In the genomic region with DNA sequence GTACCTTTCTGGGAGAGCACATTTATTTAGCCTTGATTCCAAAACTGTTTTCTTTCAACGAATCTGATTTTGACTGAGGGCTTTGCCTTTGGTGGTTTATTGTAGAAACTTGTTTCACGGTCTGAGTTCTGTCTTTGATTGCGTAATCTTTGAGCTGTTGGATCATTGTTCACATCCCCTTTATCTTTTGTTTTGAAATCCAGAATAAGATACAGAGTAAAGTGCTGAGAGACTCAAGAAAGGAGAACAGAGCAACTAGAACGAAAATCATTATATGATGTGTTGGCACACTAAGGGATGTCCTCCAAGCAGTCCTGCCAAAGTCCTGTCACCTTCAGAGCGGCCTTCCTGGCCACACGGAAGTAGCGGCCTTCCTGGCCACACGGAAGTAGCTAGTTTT, we compare ENCODE assay signal across 13 mouse cellular contexts.
"Had no signal": no experiment of that assay in that cellular context is flagged by ENCODE, and none has a peak within 500 bp of the region (broad histone marks: within the 10 kb centered on the region; RNA-seq: fewer than 3 reads in every experiment).

No protein-coding gene starts in this region.

- H3K9ac ChIP-seq: limb, embryonic 15.5 days; liver, embryonic 12.5 days; midbrain, embryonic 12.5 days; neural tube, embryonic 15.5 days had no signal

- H3K36me3 ChIP-seq: limb, embryonic 15.5 days; liver, embryonic 12.5 days; midbrain, embryonic 12.5 days; neural tube, embryonic 15.5 days had no signal

- H3K27ac ChIP-seq: limb, embryonic 15.5 days; liver, embryonic 12.5 days; midbrain, embryonic 12.5 days; neural tube, embryonic 15.5 days had no signal

- H3K9me3 ChIP-seq: limb, embryonic 15.5 days; liver, embryonic 12.5 days; midbrain, embryonic 12.5 days; neural tube, embryonic 15.5 days had no signal

- H3K4me3 ChIP-seq: limb, embryonic 15.5 days; liver, embryonic 12.5 days; midbrain, embryonic 12.5 days; neural tube, embryonic 15.5 days had no signal

- H3K4me1 ChIP-seq: limb, embryonic 15.5 days; liver, embryonic 12.5 days; midbrain, embryonic 12.5 days; neural tube, embryonic 15.5 days had no signal

- DNase-seq: kidney, postnatal 10 days; kidney, postnatal 4 days; layer of hippocampus, postnatal 36 days; lung, postnatal 14 days; thymus, adult 2 months; thymus, postnatal 25 days had no signal

- H3K4me2 ChIP-seq: limb, embryonic 15.5 days; liver, embryonic 12.5 days; midbrain, embryonic 12.5 days; neural tube, embryonic 15.5 days had no signal

- H3K27me3 ChIP-seq: limb, embryonic 15.5 days; liver, embryonic 12.5 days; midbrain, embryonic 12.5 days; neural tube, embryonic 15.5 days had no signal

- ATAC-seq: inflammation-experienced regulatory T-cells, adult 6 months; intestine, postnatal 0 days; liver, embryonic 12.5 days; midbrain, embryonic 16.5 days had no signal
